Mouse (Mus musculus) forebrain, postnatal 0 days (tissue): ENCODE measurements around the gene Mapk7. TPM values are rescaled to one million over a fixed set of nuclear protein-coding genes. Genes with fewer than 3 reads are reported as not detected.

Experiments used
- ATAC-seq: fragments of 200-750 bp; cut with Nextera tagmentation; 2 replicates; pipeline ENCODE4 v1.8.0; 2017; ENCODE audit warnings: mild to moderate bottlenecking, moderate library complexity
- DNase-seq: peaks from one replicate; pipeline ENCODE4 v3.0.0-alpha.2; 2015
- H3K27ac ChIP-seq: fragments of 300-500 bp; sonication (generic); 2 replicates; pipeline ENCODE4 v1.5.1; 2014; ENCODE audit warnings: low read depth, mild to moderate bottlenecking, antibody characterized with exemption, low read length, moderate library complexity, mixed read lengths
- H3K27me3 ChIP-seq: fragments of 300-500 bp; sonication (generic); 2 replicates; pipeline ENCODE4 v1.6.1; 2014; ENCODE audit warnings: mild to moderate bottlenecking, low read length, mixed read lengths; ENCODE audit not compliant: insufficient read depth
- H3K36me3 ChIP-seq: fragments of 300-500 bp; sonication (generic); 2 replicates; pipeline ENCODE4 v1.6.1; 2014; ENCODE audit warnings: mild to moderate bottlenecking, moderate library complexity; ENCODE audit not compliant: insufficient read depth
- H3K4me1 ChIP-seq: fragments of 300-500 bp; sonication (generic); 2 replicates; pipeline ENCODE4 v1.6.1; 2014; ENCODE audit warnings: antibody characterized with exemption; ENCODE audit not compliant: insufficient read depth
- H3K4me2 ChIP-seq: fragments of 300-500 bp; sonication (generic); 2 replicates; pipeline ENCODE4 v1.6.1; 2014; ENCODE audit warnings: low read depth, mild to moderate bottlenecking, moderate library complexity
- H3K4me3 ChIP-seq: fragments of 300-500 bp; sonication (generic); 2 replicates; pipeline ENCODE4 v1.5.1; 2014; ENCODE audit warnings: low read depth, low read length, mixed read lengths
- H3K9ac ChIP-seq: fragments of 300-500 bp; sonication (generic); 2 replicates; pipeline ENCODE4 v1.6.1; 2014; ENCODE audit warnings: mild to moderate bottlenecking
- H3K9me3 ChIP-seq: fragments of 300-500 bp; sonication (generic); 2 replicates; pipeline ENCODE4 v1.6.1; 2016; ENCODE audit warnings: low read length
- CTCF ChIP-seq: sonication (generic); IDR thresholded peaks from 2 replicates; pipeline ENCODE4 v1.5.1; 2016; ENCODE audit warnings: antibody characterized with exemption, control low read depth, low read depth
- WGBS: fragments of 180-500 bp; shearing (Covaris S2); extraction: QIAGEN DNeasy Blood & Tissue Kit; methylation state at CpG from one replicate; pipeline ENCODE4 v1.1.7; 2014; 5-methylcytosine and 5-hydroxymethylcytosine counted together
- polyA plus RNA-seq: library from polyadenylated mRNA; unstranded; fragments of >200 nt; fragmentation: Nextera tagmentation; extraction: Ambion mirVana; gene quantifications from 2 replicates; pipeline ENCODE4 v1.2.1, GENCODE M21; 2015
- total RNA-seq: library from RNA; depleted of rRNA; stranded (reverse); fragments of >200 nt; gene quantifications from 2 replicates; pipeline ENCODE4 v1.2.3, GENCODE M21; 2014; rRNA removed

Mapk7 gene
- total and polyA plus RNA-seq, 2 experiments from 2014 or later = 50.3 to 58.5 TPM

DNA sequence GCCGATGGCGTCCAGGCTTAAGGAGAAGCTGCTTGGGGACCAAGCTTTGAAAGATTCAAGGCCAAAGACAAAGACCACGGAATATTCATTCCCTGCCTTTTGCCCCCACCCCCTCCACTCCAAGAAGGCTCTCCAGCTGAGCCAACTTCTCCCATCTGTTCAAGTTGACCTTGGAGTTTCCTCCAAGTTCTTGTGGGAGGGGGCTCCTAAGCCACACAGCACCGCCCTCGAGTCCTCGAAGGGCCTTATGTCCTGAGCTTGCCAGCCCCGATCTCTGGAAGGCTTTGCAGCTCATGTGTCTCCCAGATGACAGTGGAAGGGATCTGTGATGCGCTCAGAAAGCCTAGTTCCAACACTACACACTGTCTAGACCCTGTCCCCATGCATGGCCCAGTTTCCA lies 46.9 kb downstream of the Mapk7 start:
- H3K4me3 ChIP-seq = no peak overlapping the region
- ATAC-seq = no peak
- 78% methylated on average over 8 of the region's 8 CpGs for WGBS
- peaks cover 12% of the 10 kb centered on the region; the same call in 1 of the 2 replicates for H3K36me3 ChIP-seq
- no peaks in the 10 kb centered on the region for H3K27me3 ChIP-seq
- H3K27ac ChIP-seq = no peak overlapping the region
- TF ChIP-seq CTCF = no peak
- DNase-seq = no peak
- no peak overlapping the region for H3K9ac ChIP-seq
- H3K4me2 ChIP-seq = no peak overlapping the region
- H3K9me3 ChIP-seq = no peaks in the 10 kb centered on the region
- H3K4me1 ChIP-seq = peaks cover 1% of the 10 kb centered on the region

DNA sequence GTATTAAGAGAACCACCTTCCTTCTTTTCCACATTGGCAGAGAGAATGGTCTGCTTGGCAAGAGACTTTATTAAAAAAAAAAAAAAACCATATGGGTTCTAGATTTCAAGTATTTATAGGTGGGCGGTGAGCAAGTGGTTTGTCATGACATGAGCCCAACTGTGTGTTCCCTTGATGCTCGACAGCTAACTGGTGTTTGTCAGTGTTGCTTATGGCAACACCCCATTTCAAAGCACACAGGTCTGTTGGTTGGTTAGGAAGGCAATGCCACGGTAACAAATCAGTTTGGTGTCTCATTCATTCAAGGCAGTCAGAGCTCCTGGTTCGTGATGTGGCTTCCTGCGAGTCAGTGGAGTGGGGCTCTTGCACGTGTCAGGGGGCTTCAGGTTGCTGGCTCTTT lies 50.4 kb downstream of the Mapk7 start:
- 92% methylated on average over 6 of the region's 6 CpGs for WGBS
- no peak for DNase-seq
- no peaks in the 10 kb centered on the region for H3K9me3 ChIP-seq
- H3K9ac ChIP-seq = no peak overlapping the region
- H3K4me3 ChIP-seq = no peak overlapping the region
- no peaks in the 10 kb centered on the region; the same call in 1 of the 2 replicates for H3K4me1 ChIP-seq
- H3K36me3 ChIP-seq = no peaks in the 10 kb centered on the region
- no peak for ATAC-seq
- TF ChIP-seq CTCF = no peak
- no peak overlapping the region for H3K27ac ChIP-seq
- no peak overlapping the region for H3K4me2 ChIP-seq
- no peaks in the 10 kb centered on the region for H3K27me3 ChIP-seq

DNA sequence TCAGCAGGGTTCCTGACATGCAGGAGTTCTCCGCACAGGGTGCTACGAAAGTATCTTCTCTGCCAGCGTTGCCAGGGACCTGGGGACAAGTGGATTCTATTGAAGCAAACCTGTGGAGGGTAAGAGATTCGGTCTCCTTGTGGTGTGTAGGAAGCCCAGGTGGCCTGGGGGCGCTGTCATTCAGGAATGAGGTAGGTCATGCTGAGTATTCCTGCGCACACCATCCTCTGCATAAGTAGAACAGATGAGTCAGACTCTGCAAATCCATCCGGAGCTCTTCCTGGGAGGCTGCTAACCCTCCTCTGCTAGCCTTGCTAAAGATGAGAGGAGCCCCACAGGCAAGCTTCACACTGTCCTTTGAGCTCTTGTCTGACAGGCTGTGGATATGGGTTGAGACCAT lies 52.5 kb downstream of the Mapk7 start:
- Histone ChIP-seq H3K27me3 (no peaks in the 10 kb centered on the region), H3K9me3 (no peaks in the 10 kb centered on the region), H3K4me1 (no peaks in the 10 kb centered on the region), H3K4me2 (no peak overlapping the region), H3K36me3 (no peaks in the 10 kb centered on the region), H3K27ac (no peak overlapping the region), H3K9ac (no peak overlapping the region), H3K4me3 (no peak overlapping the region)
- 82% methylated on average over 7 of the region's 7 CpGs for WGBS
- TF ChIP-seq CTCF = no peak
- ATAC-seq (no peak), DNase-seq (no peak)

DNA sequence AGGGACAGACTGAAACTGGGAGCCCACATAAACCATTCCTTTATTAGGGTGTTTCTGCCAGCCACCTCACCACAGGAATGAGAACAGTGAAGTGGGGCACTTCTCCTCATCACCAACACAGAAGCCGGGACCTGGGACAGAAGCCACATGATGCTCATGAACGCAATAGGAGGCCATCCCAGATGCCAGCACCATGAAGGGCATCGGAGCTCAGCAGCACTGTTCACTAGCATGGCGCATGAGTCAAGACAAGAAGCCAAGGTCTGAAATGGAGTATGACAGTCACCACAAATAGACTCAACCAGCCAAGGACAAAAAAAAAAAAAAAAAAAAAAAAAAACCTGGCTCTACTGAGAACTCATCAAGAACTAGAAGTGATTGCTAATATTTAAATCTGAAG lies 53.8 kb downstream of the Mapk7 start:
- H3K36me3 ChIP-seq = no peaks in the 10 kb centered on the region
- no peak for TF ChIP-seq CTCF
- H3K9me3 ChIP-seq = no peaks in the 10 kb centered on the region
- no peak overlapping the region for H3K9ac ChIP-seq
- no peaks in the 10 kb centered on the region for H3K27me3 ChIP-seq
- H3K4me2 ChIP-seq = no peak overlapping the region
- no peak overlapping the region for H3K27ac ChIP-seq
- no peak for DNase-seq
- WGBS = 89% methylated on average over 4 of the region's 4 CpGs
- no peak for ATAC-seq
- no peak overlapping the region for H3K4me3 ChIP-seq
- H3K4me1 ChIP-seq = no peaks in the 10 kb centered on the region

DNA sequence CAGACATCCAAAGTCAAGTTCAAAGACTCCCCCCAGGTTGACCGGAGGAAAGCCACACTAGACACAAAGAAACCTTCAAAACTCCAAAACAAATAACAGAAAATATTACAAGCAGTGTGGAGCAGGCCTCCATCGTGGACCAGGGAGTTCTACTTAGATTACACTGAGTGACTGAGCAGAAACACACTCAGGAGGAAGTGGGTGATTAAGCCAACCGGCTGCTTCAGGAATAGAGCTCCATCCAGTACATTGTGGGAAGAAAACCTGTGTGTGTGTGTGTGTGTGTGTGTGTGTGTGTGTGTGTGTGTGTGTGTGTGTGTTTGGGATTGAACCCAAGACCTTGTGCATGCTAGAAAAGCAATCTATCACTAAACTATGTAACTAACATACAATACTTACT lies 55.0 kb downstream of the Mapk7 start:
- 76% methylated on average over 3 of the region's 3 CpGs for WGBS
- Histone ChIP-seq H3K36me3 (no peaks in the 10 kb centered on the region), H3K9me3 (no peaks in the 10 kb centered on the region), H3K9ac (no peak overlapping the region), H3K4me2 (no peak overlapping the region), H3K27ac (no peak overlapping the region), H3K27me3 (no peaks in the 10 kb centered on the region), H3K4me1 (0 out of 2 replicates have a peak, but pooled peaks cover 3% of the 10 kb centered on the region), H3K4me3 (no peak overlapping the region)
- no peak for TF ChIP-seq CTCF
- ATAC-seq (no peak), DNase-seq (no peak)

Other genes with a start within 250 kb of the Mapk7 start
- gene Aldh3a2, start 226.9 kb downstream of the Mapk7 start, total RNA-seq = 32.5 and 50.2 TPM in 2 replicates
- gene Aldh3a2, start 226.9 kb downstream of the Mapk7 start, polyA plus RNA-seq = 25.9 and 34.0 TPM in 2 replicates
- 0.08 TPM in 1 of 2 replicates, not detected in the other for gene Slc47a2, start 151.5 kb downstream of the Mapk7 start, total RNA-seq
- not detected in 2 replicates for gene Slc47a2, start 151.5 kb downstream of the Mapk7 start, polyA plus RNA-seq
- 1.5 and 2.3 TPM in 2 replicates for gene Slc47a1, start 116.1 kb downstream of the Mapk7 start, total RNA-seq
- gene Slc47a1, start 116.1 kb downstream of the Mapk7 start, polyA plus RNA-seq = 0.75 and 1.3 TPM in 2 replicates
- 85.9 and 91.3 TPM in 2 replicates for gene Rnf112, start 40.3 kb downstream of the Mapk7 start, total RNA-seq
- gene Rnf112, start 40.3 kb downstream of the Mapk7 start, polyA plus RNA-seq = 17.4 and 27.3 TPM in 2 replicates
- 8.0 and 17.4 TPM in 2 replicates for gene Mfap4, start 9.0 kb downstream of the Mapk7 start, total RNA-seq
- gene Mfap4, start 9.0 kb downstream of the Mapk7 start, polyA plus RNA-seq = 19.6 and 23.0 TPM in 2 replicates
- gene B9d1, start 10.7 kb upstream of the Mapk7 start, total RNA-seq = 18.8 and 27.5 TPM in 2 replicates
- 25.4 and 26.8 TPM in 2 replicates for gene B9d1, start 10.7 kb upstream of the Mapk7 start, polyA plus RNA-seq
- 68.9 and 80.6 TPM in 2 replicates for gene Epn2, start 85.3 kb upstream of the Mapk7 start, total RNA-seq
- gene Epn2, start 85.3 kb upstream of the Mapk7 start, polyA plus RNA-seq = 60.7 and 77.3 TPM in 2 replicates
- gene Grap, start 158.9 kb upstream of the Mapk7 start, total RNA-seq = 4.9 and 5.6 TPM in 2 replicates
- 4.7 and 6.9 TPM in 2 replicates for gene Grap, start 158.9 kb upstream of the Mapk7 start, polyA plus RNA-seq
- gene Fam83g, start 189.7 kb upstream of the Mapk7 start, total RNA-seq = 0.38 and 0.86 TPM in 2 replicates
- gene Fam83g, start 189.7 kb upstream of the Mapk7 start, polyA plus RNA-seq = 0.15 and 0.19 TPM in 2 replicates
- gene Slc5a10, start 226.4 kb upstream of the Mapk7 start, total RNA-seq = 0.08 and 0.10 TPM in 2 replicates
- 0.09 and 0.16 TPM in 2 replicates for gene Slc5a10, start 226.4 kb upstream of the Mapk7 start, polyA plus RNA-seq